Mouse (Mus musculus): ENCODE measurements around the gene S100a11. TPM values are rescaled to one million over a fixed set of nuclear protein-coding genes. Genes with fewer than 3 reads are reported as not detected.
A peak's percentile ranks its signal among the peaks of the same experiment; 100 is the strongest.

Gene S100a11
- polyA plus RNA-seq, 2 experiments: 46.2 to 159 TPM

DNA sequence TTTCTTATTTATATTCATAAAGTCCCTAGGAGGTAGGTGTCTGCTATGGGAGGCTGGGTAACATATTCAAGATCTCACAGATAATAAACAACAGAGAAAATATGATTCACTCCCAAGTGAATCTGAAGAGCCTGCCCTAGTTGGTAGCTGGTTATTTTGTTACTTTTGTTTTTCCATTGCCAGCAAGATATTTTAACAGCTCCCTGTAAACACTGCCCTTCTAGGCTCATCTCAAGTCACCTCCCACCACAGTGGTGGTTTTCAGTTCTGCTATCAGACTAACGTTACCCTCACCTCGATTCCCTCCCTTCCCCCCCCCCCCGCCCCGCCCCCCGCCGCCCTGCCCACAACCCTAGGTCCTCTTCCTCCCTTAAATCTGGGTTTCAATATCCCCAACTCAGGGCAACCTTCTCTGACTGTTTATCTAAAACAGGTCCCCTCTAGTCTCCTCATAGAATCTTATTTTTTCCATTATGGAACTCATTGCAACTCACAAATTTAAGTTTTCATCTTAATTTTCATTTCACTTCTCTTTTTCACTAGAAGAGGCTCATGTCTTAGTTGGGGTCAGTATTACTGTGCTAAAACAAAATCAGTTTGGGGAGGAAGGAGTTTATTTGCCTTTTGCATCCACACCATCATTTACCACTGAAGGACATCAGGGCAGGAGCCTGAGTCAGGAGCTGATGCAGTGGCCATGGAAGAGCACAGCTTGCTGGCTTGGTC is 28.4 kb downstream of the S100a11 start:
- Histone ChIP-seq H3K4me3 (ENCODE audit: insufficient read depth in 1 of 2, low read depth in 2 of 2, low read length in 2 of 2) (no peak overlapping the region), H3K27ac (no peak overlapping the region), H3K27me3 (ENCODE audit: control insufficient read depth, insufficient read depth, low read length) (no peaks in the 10 kb centered on the region), H3K9ac (replicated peaks) (no peak overlapping the region), H3K4me1 (replicated peaks; ENCODE audit: control insufficient read depth in 2 of 2, insufficient read depth in 2 of 2, low read length in 1 of 2) (peaks cover 0 to 9% of the 10 kb centered on the region in 2 experiments; a peak in 2 of 4 replicates), H3K9me3 (ENCODE audit: control insufficient read depth, low read length) (no peaks in the 10 kb centered on the region), H3K4me2 (ENCODE audit: low read depth) (no peak overlapping the region), H3K36me3 (replicated peaks; ENCODE audit: control insufficient read depth, insufficient read depth, low read depth) (no peaks in the 10 kb centered on the region)
- 16% methylated on average over 4 of the region's 6 CpGs for WGBS (ENCODE audit: insufficient replicate concordance)
- no peak for ATAC-seq (ENCODE audit: insufficient read depth)
- no peak for TF ChIP-seq CTCF (IDR thresholded peaks at IDR 0.05; ENCODE audit: low read depth)
- no peak for TF ChIP-seq EP300 (IDR thresholded peaks at IDR 0.05; ENCODE audit: low read depth)
- no peak for DNase-seq (ENCODE audit: low read depth in 3 of 3, low spot score in 3 of 3)

DNA sequence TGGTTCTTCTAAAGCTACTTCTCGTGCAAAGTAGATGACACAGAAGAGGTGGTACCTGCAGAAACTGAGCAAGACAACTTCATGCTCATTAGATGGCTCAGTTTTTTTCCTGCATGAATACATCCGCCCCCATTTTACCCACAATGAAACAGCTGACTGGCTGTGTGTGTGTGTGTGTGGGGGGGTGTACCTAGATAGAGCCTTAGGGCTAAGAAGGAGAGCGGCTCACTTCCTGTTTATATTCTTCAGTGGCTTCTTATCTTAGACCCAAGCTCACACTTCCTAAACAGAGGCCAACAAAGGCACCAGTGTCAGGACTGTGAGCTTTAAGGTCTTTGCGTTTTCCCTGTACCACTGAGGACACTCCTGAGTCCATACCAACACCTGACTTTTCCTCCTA is 29.7 kb downstream of the S100a11 start:
- no peak overlapping the region for H3K27ac ChIP-seq

DNA sequence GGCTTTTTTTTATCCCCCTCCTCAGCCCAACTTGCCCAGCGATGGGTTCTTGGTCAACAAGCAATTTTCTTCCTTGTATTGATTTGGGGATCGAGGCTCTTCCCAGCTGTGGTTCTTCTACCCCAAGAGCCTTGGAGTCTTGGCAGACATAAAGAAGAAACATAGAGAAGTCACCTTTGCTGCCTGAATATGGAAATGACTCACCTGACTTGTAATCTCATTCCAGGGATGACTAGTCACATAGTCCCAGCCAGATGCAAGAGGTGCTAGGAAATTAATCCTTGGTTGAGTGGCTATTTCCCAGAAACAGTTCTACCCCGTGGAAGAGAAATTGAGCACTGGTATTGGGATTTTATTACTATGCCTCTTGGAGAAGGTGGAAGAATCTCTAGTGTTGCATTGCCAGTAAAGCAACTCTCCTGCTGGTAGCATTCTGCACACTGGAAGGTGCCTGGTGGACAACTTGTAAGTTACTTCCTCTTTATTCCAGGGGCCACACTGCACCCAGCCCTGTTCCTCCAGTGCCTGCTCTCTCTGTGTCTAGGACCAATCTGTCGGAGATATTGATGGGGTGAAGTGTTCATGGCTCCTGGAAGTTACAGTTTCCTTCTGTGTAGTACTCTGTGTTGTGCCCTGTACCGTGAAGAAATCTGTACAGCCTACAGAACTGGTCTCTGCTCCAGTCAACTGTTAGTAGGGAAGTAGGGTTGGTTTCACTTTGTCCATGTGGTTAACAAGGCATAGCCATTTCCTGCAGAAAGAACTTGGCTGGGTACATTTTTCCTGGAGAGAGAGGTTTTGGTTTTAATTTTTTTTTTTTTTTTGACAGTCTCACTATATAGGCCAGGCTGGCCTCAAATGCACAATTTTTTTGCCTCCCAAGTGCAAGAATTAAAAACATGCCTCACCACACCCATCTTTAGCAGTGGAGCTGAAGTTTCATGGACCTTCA is 31.9 kb downstream of the S100a11 start:
- ATAC-seq (ENCODE audit: insufficient read depth): no peak
- H3K4me3 ChIP-seq (ENCODE audit: insufficient read depth in 1 of 2, low read depth in 2 of 2, low read length in 2 of 2): no peak overlapping the region
- H3K9ac ChIP-seq (replicated peaks): no peak overlapping the region
- no peaks in the 10 kb centered on the region for H3K27me3 ChIP-seq (ENCODE audit: control insufficient read depth, insufficient read depth, low read length)
- peaks cover 0 to 24% of the 10 kb centered on the region in 2 experiments; a peak in 2 of 4 replicates for H3K4me1 ChIP-seq (replicated peaks; ENCODE audit: control insufficient read depth in 2 of 2, insufficient read depth in 2 of 2, low read length in 1 of 2)
- DNase-seq (ENCODE audit: low read depth in 3 of 3, low spot score in 3 of 3): no peak
- 41% methylated on average over 5 of the region's 5 CpGs for WGBS (ENCODE audit: insufficient replicate concordance)
- no peaks in the 10 kb centered on the region for H3K9me3 ChIP-seq (ENCODE audit: control insufficient read depth, low read length)
- no peak overlapping the region for H3K27ac ChIP-seq
- no peak for TF ChIP-seq EP300 (IDR thresholded peaks at IDR 0.05; ENCODE audit: low read depth)
- no peak overlapping the region for H3K4me2 ChIP-seq (ENCODE audit: low read depth)
- H3K36me3 ChIP-seq (replicated peaks; ENCODE audit: control insufficient read depth, insufficient read depth, low read depth): no peaks in the 10 kb centered on the region

More for the DNA sequence above, 29.7 kb downstream of the S100a11 start:
- H3K27me3 ChIP-seq (ENCODE audit: control insufficient read depth, insufficient read depth, low read length): no peaks in the 10 kb centered on the region
- TF ChIP-seq EP300 (IDR thresholded peaks at IDR 0.05; ENCODE audit: low read depth) (no peak), CTCF (IDR thresholded peaks at IDR 0.05; ENCODE audit: low read depth) (no peak)
- peak; percentile 53; the same call in 1 of the 2 replicates for ATAC-seq (ENCODE audit: insufficient read depth)
- H3K4me2 ChIP-seq (ENCODE audit: low read depth): no peak overlapping the region
- no peaks in the 10 kb centered on the region for H3K36me3 ChIP-seq (replicated peaks; ENCODE audit: control insufficient read depth, insufficient read depth, low read depth)
- peaks cover 0 to 14% of the 10 kb centered on the region in 2 experiments; a peak in 2 of 4 replicates for H3K4me1 ChIP-seq (replicated peaks; ENCODE audit: control insufficient read depth in 2 of 2, insufficient read depth in 2 of 2, low read length in 1 of 2)
- no peaks in the 10 kb centered on the region for H3K9me3 ChIP-seq (ENCODE audit: control insufficient read depth, low read length)
- DNase-seq (ENCODE audit: low read depth in 3 of 3, low spot score in 3 of 3): no peak
- no peak overlapping the region for H3K9ac ChIP-seq (replicated peaks)
- no peak overlapping the region for H3K4me3 ChIP-seq (ENCODE audit: insufficient read depth in 1 of 2, low read depth in 2 of 2, low read length in 2 of 2)
- 9% methylated on average over 4 of the region's 4 CpGs for WGBS (ENCODE audit: insufficient replicate concordance)

DNA sequence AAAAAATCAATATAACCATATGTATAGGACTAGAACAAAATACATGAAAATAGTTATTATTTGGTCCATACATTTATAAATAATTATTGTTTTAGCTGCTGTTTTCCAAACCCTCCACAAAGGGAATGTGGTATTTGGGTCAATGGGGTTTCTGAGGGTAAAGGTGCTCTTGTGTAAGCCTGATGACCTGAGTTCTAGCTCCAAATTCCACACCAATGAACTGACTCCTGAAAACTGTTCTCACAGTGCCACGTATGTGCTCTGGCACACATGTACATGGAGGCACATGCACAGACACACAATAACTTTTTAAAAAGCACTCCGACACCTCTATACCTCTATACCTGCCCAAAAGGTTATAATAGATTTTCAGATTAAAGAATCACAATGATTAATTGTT is 33.0 kb downstream of the S100a11 start:
- 71% methylated on average over 2 of the region's 2 CpGs for WGBS (ENCODE audit: insufficient replicate concordance)
- Histone ChIP-seq H3K9ac (replicated peaks) (no peak overlapping the region), H3K36me3 (replicated peaks; ENCODE audit: control insufficient read depth, insufficient read depth, low read depth) (no peaks in the 10 kb centered on the region), H3K9me3 (ENCODE audit: control insufficient read depth, low read length) (no peaks in the 10 kb centered on the region), H3K27me3 (ENCODE audit: control insufficient read depth, insufficient read depth, low read length) (no peaks in the 10 kb centered on the region), H3K4me3 (ENCODE audit: insufficient read depth in 1 of 2, low read depth in 2 of 2, low read length in 2 of 2) (no peak overlapping the region), H3K27ac (no peak overlapping the region), H3K4me2 (ENCODE audit: low read depth) (no peak overlapping the region), H3K4me1 (replicated peaks; ENCODE audit: control insufficient read depth in 2 of 2, insufficient read depth in 2 of 2, low read length in 1 of 2) (peaks cover 0 to 24% of the 10 kb centered on the region in 2 experiments; a peak in 2 of 4 replicates)
- no peak for DNase-seq (ENCODE audit: low read depth in 3 of 3, low spot score in 3 of 3)
- ATAC-seq (ENCODE audit: insufficient read depth): no peak
- no peak for TF ChIP-seq EP300 (IDR thresholded peaks at IDR 0.05; ENCODE audit: low read depth)
- no peak for TF ChIP-seq CTCF (IDR thresholded peaks at IDR 0.05; ENCODE audit: low read depth)

All from liver, embryonic 14.5 days (tissue).